Mouse (Mus musculus) frontal cortex, postnatal 10 days (tissue): ENCODE results near the gene Afm.

Source experiments
- DNase-seq, 2 experiments: peaks; one replicate each; pipeline ENCODE4 v3.0.0; 2022; ENCODE audit warnings: low spot score in 2 of 2, mixed read lengths in 1 of 2

Afm gene

GRCm38 (mm10) chr5:90556052-90556451, 37.3 kb downstream of the Afm start:
- no peak for DNase-seq

- DNase-seq: no peak
These were observed 42.0 kb downstream of the Afm start, which contains the start of gene 5830473C10Rik for GRCm38 (mm10) chr5:90560743-90561142. Gene 5830473C10Rik, plus strand, starts transcription at chr5:90561107.

GRCm38 (mm10) chr5:90561721-90562275, 43.1 kb downstream of the Afm start:
- peak in 1 of 2 experiments; percentile 20 for DNase-seq

GRCm38 (mm10) chr5:90562880-90563279, 44.1 kb downstream of the Afm start:
- no peak for DNase-seq

GRCm38 (mm10) chr5:90564161-90564560, 45.4 kb downstream of the Afm start:
- no peak for DNase-seq

- DNase-seq: no peak
These were observed 46.5 kb downstream of the Afm start for GRCm38 (mm10) chr5:90565205-90565604.

- no peak for DNase-seq
These were observed 49.1 kb downstream of the Afm start for GRCm38 (mm10) chr5:90567788-90568187.

- no peak for DNase-seq
These were observed 49.6 kb downstream of the Afm start for GRCm38 (mm10) chr5:90568338-90568737.

- DNase-seq: no peak
These were observed 52.5 kb downstream of the Afm start for GRCm38 (mm10) chr5:90571216-90571615.

GRCm38 (mm10) chr5:90577751-90578150, 59.0 kb downstream of the Afm start:
- no peak for DNase-seq

GRCm38 (mm10) chr5:90579556-90579955, 60.8 kb downstream of the Afm start:
- no peak for DNase-seq

GRCm38 (mm10) chr5:90582179-90582578, 63.4 kb downstream of the Afm start:
- DNase-seq: no peak

GRCm38 (mm10) chr5:90584799-90585198, 66.1 kb downstream of the Afm start:
- DNase-seq: no peak

- no peak for DNase-seq
These were observed 67.8 kb downstream of the Afm start for GRCm38 (mm10) chr5:90586511-90586910.

- DNase-seq: no peak
These were observed 69.4 kb downstream of the Afm start for GRCm38 (mm10) chr5:90588104-90588503.

- peak; percentile 59 to 78 for DNase-seq
These were observed 70.2 kb downstream of the Afm start for GRCm38 (mm10) chr5:90588708-90589595.

- no peak for DNase-seq
These were observed 71.9 kb downstream of the Afm start for GRCm38 (mm10) chr5:90590676-90591075.

GRCm38 (mm10) chr5:90591936-90592335, 73.2 kb downstream of the Afm start:
- no peak for DNase-seq

GRCm38 (mm10) chr5:90594945-90595344, 76.2 kb downstream of the Afm start:
- no peak for DNase-seq

GRCm38 (mm10) chr5:90596155-90596554, 77.4 kb downstream of the Afm start:
- no peak for DNase-seq

- DNase-seq: peak in 1 of 2 experiments; percentile 35
These were observed 82.7 kb downstream of the Afm start for GRCm38 (mm10) chr5:90601469-90601868.
